Mouse (Mus musculus): ENCODE measurements at regions not wholly inside any gene's neighbourhood (a gene's known extent, or its start where the extent isn't known, plus 50 kb on each side); places are given as distances from the start of the nearest gene placed in this dataset.
A peak's percentile ranks its signal among the peaks of the same experiment; 100 is the strongest.
"Not testable (repeated sequence)": the region's sequence is repeated elsewhere in the genome, so short reads cannot be mapped to it uniquely, and the experiment has no call there.

DNA sequence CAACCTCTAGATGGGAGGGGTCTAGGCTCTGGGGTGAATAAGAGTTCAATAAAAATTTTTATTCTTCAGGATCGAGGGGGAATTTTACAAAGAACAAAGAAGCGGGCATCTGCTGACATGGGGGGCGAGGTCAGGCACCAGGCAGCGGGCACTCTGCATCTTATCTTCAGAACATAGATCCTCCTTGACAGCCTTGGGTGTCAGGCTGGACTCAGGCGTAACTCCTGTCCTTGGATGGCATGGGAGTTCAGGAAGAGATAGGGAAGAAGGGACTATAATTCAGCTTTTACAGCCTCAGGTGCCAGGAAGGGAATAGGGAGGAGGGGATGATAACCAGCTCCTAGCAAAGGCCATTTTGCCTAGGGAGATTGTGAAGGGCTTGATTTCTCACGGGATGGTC, 753.1 kb downstream of the Gm10330 start:
- not testable (repeated sequence) for H3K4me3 ChIP-seq (ENCODE audit: insufficient read depth, low read depth, low read length); H3K27ac ChIP-seq (ENCODE audit: insufficient read depth, low read depth, low read length); H3K4me1 ChIP-seq (ENCODE audit: control insufficient read depth, insufficient read depth, low read length)
- WGBS: 85% methylated on average over 6 of the region's 6 CpGs

- H3K4me1 ChIP-seq (ENCODE audit: control insufficient read depth, insufficient read depth, low read length); H3K27ac ChIP-seq (ENCODE audit: insufficient read depth, low read depth, low read length); H3K4me3 ChIP-seq (ENCODE audit: insufficient read depth, low read depth, low read length): not testable (repeated sequence)
- WGBS: 80% methylated on average over 8 of the region's 8 CpGs
Observed at GRCm38 (mm10) chr12:23023556-23023955, 756.5 kb downstream of the Gm10330 start.

DNA sequence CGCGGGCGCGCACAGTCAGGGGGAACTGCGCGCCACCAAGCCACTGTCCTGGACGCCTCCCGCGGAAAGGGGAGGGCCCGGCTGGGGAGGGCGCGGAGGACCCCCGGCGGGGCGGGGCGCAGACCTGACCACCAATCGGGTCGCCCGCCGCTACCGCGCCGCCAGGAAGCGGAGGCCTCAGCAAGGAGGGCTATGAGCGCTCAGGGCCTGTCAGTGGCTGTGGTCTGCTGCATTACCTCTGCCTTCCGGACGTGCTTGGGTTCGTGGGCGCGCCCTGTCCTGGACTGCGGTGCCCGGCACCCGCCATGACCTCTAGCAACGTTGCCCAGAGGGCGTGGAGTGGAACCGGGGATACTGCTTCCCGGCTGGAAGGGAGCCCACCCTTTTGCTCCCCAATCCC, 769.9 kb downstream of the Gm10330 start:
- not testable (repeated sequence) for H3K27ac ChIP-seq (ENCODE audit: insufficient read depth, low read depth, low read length); H3K4me1 ChIP-seq (ENCODE audit: control insufficient read depth, insufficient read depth, low read length)
- H3K4me3 ChIP-seq (ENCODE audit: insufficient read depth, low read depth, low read length): peak overlapping the region; percentile 3; the same call in 1 of the 2 replicates
- 4% methylated on average over 35 of the region's 37 CpGs for WGBS

- not testable (repeated sequence) for H3K4me1 ChIP-seq (ENCODE audit: control insufficient read depth, insufficient read depth, low read length); H3K27ac ChIP-seq (ENCODE audit: insufficient read depth, low read depth, low read length); H3K4me3 ChIP-seq (ENCODE audit: insufficient read depth, low read depth, low read length)
- 5% methylated on average over 31 of the region's 48 CpGs for WGBS
Observed at GRCm38 (mm10) chr12:23009662-23010061, 770.4 kb downstream of the Gm10330 start.

Measured in olfactory bulb, adult 2 months (tissue).